Mouse (Mus musculus) neural tube, embryonic 10.5 days (tissue): ENCODE measurements around the gene Tspan2.

Source experiments
- DNase-seq: peaks from one replicate; pipeline ENCODE4 v3.0.0-alpha.2; 2017; ENCODE audit warnings: low spot score; ENCODE audit errors: extremely low spot score

Gene Tspan2

GRCm38 (mm10) chr3:102763713-102764400 is 29.5 kb downstream of the Tspan2 start:
- no peak for DNase-seq

- DNase-seq = no peak
These were observed 30.5 kb downstream of the Tspan2 start for GRCm38 (mm10) chr3:102764850-102765249.

- DNase-seq = no peak
These were observed 38.7 kb downstream of the Tspan2 start for GRCm38 (mm10) chr3:102773018-102773417.

- no peak for DNase-seq
These were observed 48.3 kb downstream of the Tspan2 start, which contains the start of gene Tshb for GRCm38 (mm10) chr3:102782618-102783017. Tshb (minus strand) TSS chr3:102782718.

- DNase-seq = no peak
These were observed 53.0 kb downstream of the Tspan2 start for GRCm38 (mm10) chr3:102787369-102787768.

GRCm38 (mm10) chr3:102803937-102804336 is 69.6 kb downstream of the Tspan2 start:
- peak; percentile 62 for DNase-seq

- DNase-seq = no peak
These were observed 108.1 kb downstream of the Tspan2 start for GRCm38 (mm10) chr3:102842386-102842785.

- DNase-seq = no peak
These were observed 114.3 kb downstream of the Tspan2 start for GRCm38 (mm10) chr3:102848661-102849060.
